Mouse (Mus musculus) brain, embryonic 18.5 days (tissue): Measurements from ENCODE around the gene Cdyl.

ENCODE experiments used
- DNase-seq: peaks from one replicate; pipeline ENCODE4 v3.0.0-alpha.2; 2012; ENCODE audit warnings: low read depth, low spot score

The Cdyl gene

GRCm38 (mm10) chr13:35797811-35798522 lies 138.3 kb downstream of the Cdyl start:
- DNase-seq, result no peak

- DNase-seq, result no peak
These were observed 139.0 kb downstream of the Cdyl start for GRCm38 (mm10) chr13:35798645-35799044.

GRCm38 (mm10) chr13:35800270-35800669 lies 140.6 kb downstream of the Cdyl start:
- no peak for DNase-seq

- no peak for DNase-seq
These were observed 146.1 kb downstream of the Cdyl start for GRCm38 (mm10) chr13:35805727-35806126.

- no peak for DNase-seq
These were observed 146.5 kb downstream of the Cdyl start for GRCm38 (mm10) chr13:35806165-35806564.

GRCm38 (mm10) chr13:35807016-35807415 lies 147.4 kb downstream of the Cdyl start:
- no peak for DNase-seq

GRCm38 (mm10) chr13:35807525-35807924 lies 147.9 kb downstream of the Cdyl start:
- no peak for DNase-seq

GRCm38 (mm10) chr13:35807940-35808339 lies 148.3 kb downstream of the Cdyl start:
- DNase-seq, result no peak

- no peak for DNase-seq
These were observed 149.9 kb downstream of the Cdyl start for GRCm38 (mm10) chr13:35809252-35810159.

- DNase-seq, result no peak
These were observed 150.5 kb downstream of the Cdyl start for GRCm38 (mm10) chr13:35810160-35810537.

- DNase-seq, result no peak
These were observed 151.9 kb downstream of the Cdyl start for GRCm38 (mm10) chr13:35811361-35812190.

- no peak for DNase-seq
These were observed 152.5 kb downstream of the Cdyl start for GRCm38 (mm10) chr13:35812191-35812440.

- no peak for DNase-seq
These were observed 153.9 kb downstream of the Cdyl start for GRCm38 (mm10) chr13:35813348-35814127.

- no peak for DNase-seq
These were observed 155.6 kb downstream of the Cdyl start for GRCm38 (mm10) chr13:35815205-35815726.

- DNase-seq, result no peak
These were observed 156.2 kb downstream of the Cdyl start for GRCm38 (mm10) chr13:35815782-35816368.

- DNase-seq, result no peak
These were observed 158.0 kb downstream of the Cdyl start for GRCm38 (mm10) chr13:35817626-35818025.

GRCm38 (mm10) chr13:35818060-35818459 lies 158.4 kb downstream of the Cdyl start:
- no peak for DNase-seq

- DNase-seq, result no peak
These were observed 162.3 kb downstream of the Cdyl start for GRCm38 (mm10) chr13:35821821-35822454.

- no peak for DNase-seq
These were observed 163.2 kb downstream of the Cdyl start for GRCm38 (mm10) chr13:35822795-35823194.

- DNase-seq, result no peak
These were observed 166.0 kb downstream of the Cdyl start for GRCm38 (mm10) chr13:35825639-35826038.
